Mouse (Mus musculus) spleen, embryonic (tissue): Measurements from ENCODE around the gene Foxa3.

Experiments
- CTCF ChIA-PET: fragments of 350-600 bp; sonication (Branson Sonifier 250); formaldehyde crosslinking; loops from one replicate; lab custom pipeline; 2022; lab: Charles Lee

The Foxa3 gene

GRCm38 (mm10) chr7:19023357-19023814 is at the start of gene Foxa3:
Foxa3 (minus strand) TSS chr7:19023538.
- CTCF ChIA-PET = interaction anchor here (1.7 kb wide), 1 partner anchor 17 kb away, joined by 6 read pairs; no protein-coding TSS in a partner anchor

GRCm38 (mm10) chr7:19071024-19071423 is 47.7 kb upstream of the Foxa3 start:
- CTCF ChIA-PET = interaction anchor here (0.7 to 2.9 kb wide), 4 partner anchors 14 to 310 kb away, joined by 3 to 23 read pairs (median 6); partner anchors contain the start of gene Dmpk

GRCm38 (mm10) chr7:19069500-19069899 is 46.2 kb upstream of the Foxa3 start:
- CTCF ChIA-PET = interaction anchor here (0.6 to 2.9 kb wide), 3 partner anchors 16 to 86 kb away, joined by 8 to 23 read pairs (median 20); partner anchors contain the start of gene Dmpk

- CTCF ChIA-PET = interaction anchor here (0.7 to 1.0 kb wide), 3 partner anchors 9 to 23 kb away, joined by 3 read pairs; no protein-coding TSS in a partner anchor
Observed at GRCm38 (mm10) chr7:19068707-19069106, 45.4 kb upstream of the Foxa3 start.

- CTCF ChIA-PET = no interaction called here
Observed at GRCm38 (mm10) chr7:19067935-19068334, 44.6 kb upstream of the Foxa3 start.

- CTCF ChIA-PET = interaction anchor here (0.6 kb wide), 1 partner anchor 16 kb away, joined by 3 read pairs; no protein-coding TSS in a partner anchor
Observed at GRCm38 (mm10) chr7:19067063-19067462, 43.7 kb upstream of the Foxa3 start.

- CTCF ChIA-PET = interaction anchor here (1.7 kb wide), 1 partner anchor 26 kb away, joined by 4 read pairs; no protein-coding TSS in a partner anchor
Observed at GRCm38 (mm10) chr7:19065896-19066295, 42.6 kb upstream of the Foxa3 start.

GRCm38 (mm10) chr7:19057405-19057804 is 34.1 kb upstream of the Foxa3 start:
- CTCF ChIA-PET = no interaction called here

GRCm38 (mm10) chr7:19055108-19055507 is 31.8 kb upstream of the Foxa3 start:
- CTCF ChIA-PET = no interaction called here

- CTCF ChIA-PET = no interaction called here
Observed at GRCm38 (mm10) chr7:19054777-19055076, 31.4 kb upstream of the Foxa3 start.

GRCm38 (mm10) chr7:19054047-19054776 is 30.9 kb upstream of the Foxa3 start, which contains the start of gene Rsph6a:
Rsph6a (plus strand) TSS chr7:19054690.
- CTCF ChIA-PET = no interaction called here

GRCm38 (mm10) chr7:19053136-19053532 is 29.8 kb upstream of the Foxa3 start:
- CTCF ChIA-PET = no interaction called here

- CTCF ChIA-PET = interaction anchor here (0.6 kb wide), 1 partner anchor 635 kb away, joined by 4 read pairs; no protein-coding TSS in a partner anchor
Observed at GRCm38 (mm10) chr7:19052345-19053135, 29.2 kb upstream of the Foxa3 start.

- CTCF ChIA-PET = interaction anchor here (0.6 kb wide), 1 partner anchor 38 kb away, joined by 4 read pairs; no protein-coding TSS in a partner anchor
Observed at GRCm38 (mm10) chr7:19051161-19051560, 27.8 kb upstream of the Foxa3 start.

- CTCF ChIA-PET = no interaction called here
Observed at GRCm38 (mm10) chr7:19050172-19050571, 26.8 kb upstream of the Foxa3 start.

- CTCF ChIA-PET = no interaction called here
Observed at GRCm38 (mm10) chr7:19049252-19049651, 25.9 kb upstream of the Foxa3 start.

GRCm38 (mm10) chr7:19048006-19048527 is 24.7 kb upstream of the Foxa3 start:
- CTCF ChIA-PET = no interaction called here

- CTCF ChIA-PET = interaction anchor here (0.5 to 0.6 kb wide), 2 partner anchors 20 to 46 kb away, joined by 3 to 5 read pairs; no protein-coding TSS in a partner anchor
Observed at GRCm38 (mm10) chr7:19046286-19047069, 23.1 kb upstream of the Foxa3 start.

- CTCF ChIA-PET = no interaction called here
Observed at GRCm38 (mm10) chr7:19044616-19045015, 21.3 kb upstream of the Foxa3 start.

- CTCF ChIA-PET = no interaction called here
Observed at GRCm38 (mm10) chr7:19031641-19032040, 8.3 kb upstream of the Foxa3 start.
